Mouse (Mus musculus) kidney, adult 2 months (tissue): ENCODE measurements around the gene Tbc1d13. TPM values are rescaled to one million over a fixed set of nuclear protein-coding genes. Genes with fewer than 3 reads are reported as not detected.

Source experiments
- DNase-seq: peaks from one replicate; pipeline ENCODE4 v3.0.0; 2021
- H3K27ac ChIP-seq: fragments of 200-500 bp; 2 replicates; pipeline ENCODE4 v1.5.1; 2012; ENCODE audit warnings: low read depth, low read length, control low read depth, inconsistent platforms; ENCODE audit not compliant: insufficient read depth
- H3K27me3 ChIP-seq: fragments of 200-500 bp; replicated peaks from 2 replicates; pipeline ENCODE4 v1.6.1; 2012; ENCODE audit warnings: mild to moderate bottlenecking, moderate library complexity, low read length, inconsistent platforms; ENCODE audit not compliant: control insufficient read depth, insufficient read depth
- H3K36me3 ChIP-seq: fragments of 200-500 bp; 2 replicates; pipeline ENCODE4 v1.6.1; 2012; ENCODE audit warnings: mild to moderate bottlenecking, moderate library complexity, low read length, inconsistent platforms; ENCODE audit not compliant: control insufficient read depth, insufficient read depth
- H3K4me1 ChIP-seq: fragments of 200-500 bp; 2 replicates; pipeline ENCODE4 v1.6.1; 2011; ENCODE audit warnings: low read length; ENCODE audit not compliant: control insufficient read depth, insufficient read depth
- H3K4me3 ChIP-seq: fragments of 200-500 bp; 2 replicates; pipeline ENCODE4 v1.5.1; 2011; ENCODE audit warnings: mild to moderate bottlenecking, low read depth, low read length, control low read depth; ENCODE audit not compliant: insufficient read depth
- CTCF ChIP-seq: fragments of 200-500 bp; conservative IDR thresholded peaks from 2 replicates; pipeline ENCODE4 v1.5.1; 2011; ENCODE audit warnings: low read depth, mild to moderate bottlenecking, control low read depth, low read length, moderate library complexity, mixed read lengths; ENCODE audit not compliant: insufficient read depth, insufficient read length
- POLR2A ChIP-seq: fragments of 200-500 bp; IDR thresholded peaks from one replicate; pipeline ENCODE4 v1.6.1; 2011; ENCODE audit warnings: low read depth, low read length, control low read depth
- WGBS: fragments of 180-500 bp; shearing (Covaris S2); methylation state at CpG from one replicate; pipeline ENCODE4 v1.1.7; 2018; 5-methylcytosine and 5-hydroxymethylcytosine counted together
- polyA plus RNA-seq: library from polyadenylated mRNA; depleted of rRNA; stranded (reverse); fragments of >200 nt; gene quantifications from 2 replicates; pipeline ENCODE4 v1.2.3, GENCODE M21; 2012

The Tbc1d13 gene
- polyA plus RNA-seq, 1 experiment = 156 TPM

GRCm38 (mm10) chr2:30111500-30111899 lies 22.0 kb upstream of the Tbc1d13 start:
- H3K27ac ChIP-seq = no peak overlapping the region
- H3K27me3 ChIP-seq = no peaks in the 10 kb centered on the region
- no peak overlapping the region for H3K4me3 ChIP-seq
- no peak for DNase-seq
- no peaks in the 10 kb centered on the region for H3K4me1 ChIP-seq
- 99% methylated on average over 2 of the region's 2 CpGs for WGBS
- no peak for TF ChIP-seq CTCF
- TF ChIP-seq POLR2A = no peak
- no peaks in the 10 kb centered on the region for H3K36me3 ChIP-seq

- no peak for DNase-seq
- TF ChIP-seq CTCF (no peak), POLR2A (no peak)
- Histone ChIP-seq H3K27ac (no peak overlapping the region), H3K4me3 (no peak overlapping the region), H3K27me3 (no peaks in the 10 kb centered on the region), H3K36me3 (no peaks in the 10 kb centered on the region), H3K4me1 (no peaks in the 10 kb centered on the region)
- WGBS = 84% methylated on average over 5 of the region's 5 CpGs
Measured at GRCm38 (mm10) chr2:30112564-30112963, 21.0 kb upstream of the Tbc1d13 start.

DNA sequence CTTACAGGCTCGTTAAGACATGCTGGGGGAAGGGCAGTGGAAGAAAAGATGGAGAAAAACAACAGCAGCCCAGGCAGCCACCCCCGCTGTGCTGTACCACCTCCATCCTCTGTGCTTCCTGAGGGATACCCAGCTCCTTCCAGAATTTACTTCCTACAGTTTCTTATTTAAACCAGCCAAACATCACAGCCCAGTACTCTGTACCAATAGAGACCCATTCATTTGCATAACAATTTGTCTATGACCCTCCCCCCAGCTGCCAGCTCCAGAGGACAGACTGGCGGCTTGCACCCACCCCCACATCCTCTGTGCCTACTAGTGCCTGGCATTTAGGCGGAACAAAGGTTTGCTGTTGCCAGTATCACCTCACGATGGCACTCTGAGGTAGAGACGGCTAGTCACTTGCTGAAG lies 13.9 kb upstream of the Tbc1d13 start:
- WGBS = 45% methylated on average over 6 of the region's 6 CpGs
- no peak overlapping the region for H3K4me3 ChIP-seq
- H3K36me3 ChIP-seq = no peaks in the 10 kb centered on the region
- TF ChIP-seq CTCF = no peak
- no peak for TF ChIP-seq POLR2A
- H3K27me3 ChIP-seq = no peaks in the 10 kb centered on the region
- peaks cover 12% of the 10 kb centered on the region; the same call in 1 of the 2 replicates for H3K4me1 ChIP-seq
- H3K27ac ChIP-seq = no peak overlapping the region
- no peak for DNase-seq

DNA sequence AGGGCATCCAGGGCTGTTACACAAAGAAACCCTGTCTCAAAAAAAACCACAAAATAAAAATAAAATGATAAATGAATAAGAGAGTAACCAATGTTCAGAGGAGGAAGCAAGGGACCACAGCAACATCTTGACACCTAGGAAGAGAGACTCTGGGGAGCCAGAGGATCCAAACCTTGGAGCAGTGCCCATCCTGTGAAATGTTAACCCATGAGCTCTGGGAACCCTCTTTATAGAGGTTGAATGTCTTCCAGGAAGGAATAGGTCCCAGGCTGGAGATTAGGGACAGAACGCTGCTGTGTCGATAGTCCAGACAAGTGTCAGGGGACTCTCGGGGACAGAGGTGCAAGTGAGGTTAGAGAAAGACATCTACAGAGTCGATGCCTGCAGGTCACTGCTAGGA lies 13.3 kb upstream of the Tbc1d13 start:
- no peak overlapping the region for H3K27ac ChIP-seq

GRCm38 (mm10) chr2:30122766-30123165 lies 10.8 kb upstream of the Tbc1d13 start:
- H3K36me3 ChIP-seq = no peaks in the 10 kb centered on the region
- no peak for DNase-seq
- H3K27me3 ChIP-seq = no peaks in the 10 kb centered on the region
- no peak overlapping the region for H3K27ac ChIP-seq
- H3K4me3 ChIP-seq = no peak overlapping the region
- WGBS = 77% methylated on average over 5 of the region's 5 CpGs
- TF ChIP-seq CTCF (no peak), POLR2A (no peak)
- H3K4me1 ChIP-seq = peaks cover 17% of the 10 kb centered on the region; the same call in 1 of the 2 replicates

More for the DNA sequence above, 13.3 kb upstream of the Tbc1d13 start:
- 47% methylated on average over 4 of the region's 4 CpGs for WGBS
- Histone ChIP-seq H3K4me1 (peaks cover 17% of the 10 kb centered on the region; the same call in 1 of the 2 replicates), H3K4me3 (no peak overlapping the region), H3K36me3 (no peaks in the 10 kb centered on the region), H3K27me3 (no peaks in the 10 kb centered on the region)
- peak; percentile 79 for DNase-seq
- TF ChIP-seq POLR2A = no peak
- TF ChIP-seq CTCF = no peak

GRCm38 (mm10) chr2:30123729-30124471 lies 9.6 kb upstream of the Tbc1d13 start:
- Histone ChIP-seq H3K4me3 (peak overlapping the region; percentile 73), H3K4me1 (peaks cover 17% of the 10 kb centered on the region; the same call in 1 of the 2 replicates), H3K27ac (peak overlapping the region; percentile 72), H3K27me3 (no peaks in the 10 kb centered on the region), H3K36me3 (no peaks in the 10 kb centered on the region)
- WGBS = 2% methylated on average over 44 of the region's 44 CpGs
- DNase-seq = peak; percentile 34
- TF ChIP-seq CTCF (no peak), POLR2A (no peak)

DNA sequence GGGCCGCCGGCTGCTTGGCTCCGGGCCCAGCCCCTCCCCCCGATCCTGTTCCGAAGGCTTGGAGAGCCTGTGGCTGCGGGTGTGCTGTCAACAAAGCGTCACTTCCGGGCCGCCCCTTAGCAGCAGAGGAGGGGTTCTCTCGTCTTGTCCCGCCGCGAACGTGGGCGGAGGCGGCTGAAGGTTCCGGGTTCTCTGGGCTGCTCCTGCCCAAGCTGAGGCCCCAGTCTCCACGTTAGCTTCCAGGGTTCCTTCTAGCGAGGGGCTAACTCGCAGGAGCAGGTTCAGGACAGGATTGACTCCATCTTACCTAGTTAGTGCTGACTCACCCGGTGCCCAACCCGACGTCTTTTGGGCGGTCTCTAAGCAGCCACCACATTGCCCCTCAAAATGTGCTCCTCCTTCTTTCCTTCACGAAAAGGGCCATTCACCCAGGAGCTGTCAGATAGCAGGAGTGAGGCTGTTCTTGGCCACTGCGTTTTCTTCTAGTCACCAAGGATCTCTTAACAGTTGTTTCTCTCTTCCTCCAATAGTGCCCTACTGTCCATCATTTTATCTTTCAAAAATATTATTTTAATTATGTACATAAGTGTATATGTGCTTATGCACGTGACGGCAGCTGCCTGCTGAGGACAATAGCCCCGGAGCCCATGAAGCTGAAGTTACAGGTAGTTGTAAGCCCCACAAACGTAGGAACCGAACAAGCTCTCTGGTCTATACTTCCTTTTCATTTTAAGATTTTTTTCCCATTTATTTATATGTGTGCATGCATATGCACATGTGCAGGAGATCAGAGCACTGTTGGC lies 8.9 kb upstream of the Tbc1d13 start, which contains the start of gene Zer1:
TSS of gene Zer1 (minus strand) at position 114 of the 803 bp plus-strand sequence.
- no peaks in the 10 kb centered on the region for H3K36me3 ChIP-seq
- H3K4me1 ChIP-seq = peaks cover 19% of the 10 kb centered on the region; the same call in 1 of the 2 replicates
- peak within 1 kb of the TSS; percentile 73 for H3K4me3 ChIP-seq
- H3K27ac ChIP-seq = peak within 1 kb of the TSS; percentile 94
- DNase-seq = peak; percentile 98
- no peaks in the 10 kb centered on the region for H3K27me3 ChIP-seq
- 10% methylated on average over 31 of the region's 31 CpGs for WGBS
- TF ChIP-seq POLR2A = peak; percentile 69
- no peak for TF ChIP-seq CTCF
